Mouse (Mus musculus) kidney, adult 2 months (tissue): ENCODE results near the gene Gm28230.

Experiments used
- CTCF ChIP-seq: fragments of 200-500 bp; conservative IDR thresholded peaks from 2 replicates; pipeline ENCODE4 v1.5.1; 2011; ENCODE audit warnings: low read depth, mild to moderate bottlenecking, control low read depth, low read length, moderate library complexity, mixed read lengths; ENCODE audit not compliant: insufficient read depth, insufficient read length
- POLR2A ChIP-seq: fragments of 200-500 bp; IDR thresholded peaks from one replicate; pipeline ENCODE4 v1.6.1; 2011; ENCODE audit warnings: low read depth, low read length, control low read depth

DNA sequence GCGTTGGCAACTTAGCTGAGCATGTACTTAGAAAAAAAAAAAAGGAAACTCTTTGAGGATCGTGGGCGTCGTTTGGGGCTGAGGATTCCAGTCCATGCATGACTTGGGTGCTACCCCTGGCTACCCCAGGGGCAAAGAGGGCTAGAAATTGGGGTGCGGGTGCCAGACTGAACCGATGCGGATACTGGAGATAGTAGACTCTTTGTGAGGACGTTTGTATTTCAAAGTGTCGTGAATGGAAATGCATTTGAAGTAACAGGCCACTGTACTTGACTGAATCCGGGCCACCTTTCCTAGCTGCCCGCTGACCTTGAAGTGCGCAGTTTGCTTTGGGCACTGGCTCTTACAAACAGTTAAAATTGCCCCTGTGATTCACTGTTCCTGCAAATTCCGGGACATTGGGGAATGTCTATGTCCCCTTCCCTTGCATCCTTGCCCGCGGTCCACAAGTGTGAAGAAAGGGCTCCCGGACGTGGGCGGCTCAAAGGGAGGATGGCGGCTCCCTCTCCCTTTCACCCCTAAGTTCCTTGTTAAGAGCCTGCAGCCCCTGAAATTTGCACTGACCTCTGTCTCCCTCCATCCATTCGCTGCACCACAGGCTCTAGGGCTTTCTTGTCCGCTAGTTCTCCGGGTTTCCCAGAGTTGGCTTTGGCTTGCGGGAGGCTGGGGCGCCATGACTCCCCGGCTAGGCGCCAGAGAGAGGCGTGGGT lies 39.4 kb upstream of the Gm28230 start:
- TF ChIP-seq CTCF: no peak
- TF ChIP-seq POLR2A: no peak
